Mouse (Mus musculus): ENCODE measurements around the gene Platr17. TPM values are rescaled to one million over a fixed set of nuclear protein-coding genes. Genes with fewer than 3 reads are reported as not detected.
"Not testable (repeated sequence)": the region's sequence is repeated elsewhere in the genome, so short reads cannot be mapped to it uniquely, and the experiment has no call there.

Gene Platr17
- total and polyA plus RNA-seq, 3 experiments = not detected

DNA sequence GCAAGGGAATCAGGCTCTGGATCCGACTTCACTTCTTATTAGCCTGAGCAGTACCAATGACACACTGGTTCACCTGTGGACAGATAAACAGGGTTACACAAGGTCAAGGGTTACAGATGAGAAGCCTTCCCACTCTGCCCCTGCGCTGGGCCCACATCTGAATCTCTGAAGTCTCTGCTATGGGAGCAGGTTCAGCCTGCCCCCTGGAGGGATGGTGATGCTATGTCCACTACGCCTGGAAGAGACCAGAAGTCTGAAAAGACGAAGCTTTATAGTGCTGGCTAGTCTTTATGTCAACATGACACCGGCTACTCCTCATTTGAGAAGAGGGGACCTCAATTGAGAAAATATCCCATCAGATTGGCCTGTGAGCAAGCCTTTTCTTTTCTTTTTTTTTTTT lies 29.1 kb upstream of the Platr17 start:
- dilution Hi-C loops (cut with MboI; ENCODE audit: extremely low pct_ligation_motif_present, extremely low pct_unique_long_range_greater_than_20kb, low sequenced_read_pairs); H3K9ac ChIP-seq (ENCODE audit: insufficient read depth, low read depth); H3K9me3 ChIP-seq (replicated peaks; ENCODE audit: low read length); H3K4me3 ChIP-seq (replicated peaks in 1 of 3; ENCODE audit: low read depth in 2 of 3, low read length in 2 of 3, poor library complexity in 1 of 3); in situ Hi-C loops (cut with MboI; ENCODE audit: low pct_ligation_motif_present, low pct_unique_long_range_greater_than_20kb, low sequenced_read_pairs); H3K4me1 ChIP-seq (ENCODE audit: control insufficient read depth in 1 of 2, insufficient read depth in 2 of 2); H3K79me2 ChIP-seq (replicated peaks; ENCODE audit: control insufficient read depth, extremely low read depth, insufficient read depth, poor library complexity, severe bottlenecking); H3K4me2 ChIP-seq (ENCODE audit: insufficient read depth, low read depth, poor library complexity, severe bottlenecking); H3K27me3 ChIP-seq (replicated peaks); H3K27ac ChIP-seq (ENCODE audit: insufficient read depth, low read depth): not testable (repeated sequence)
- TF ChIP-seq RAD21 (IDR thresholded peaks at IDR 0.05; ENCODE audit: low read depth, low read length) (peak; percentile 10), CTCF (conservative IDR thresholded peaks at IDR 0.05 in 1 of 2, IDR thresholded peaks at IDR 0.05 in 1 of 2; ENCODE audit: low read depth in 2 of 2, low read length in 2 of 2) (peak in 1 of 2 experiments; percentile 43; a peak in 2 of 4 replicates), ZNF384 (IDR thresholded peaks at IDR 0.05; ENCODE audit: low read depth, low read length) (0 out of 2 replicates have a peak, but pooled peaks have one; percentile 28)
- peaks cover 28 to 38% of the 10 kb centered on the region in 2 experiments for H3K36me3 ChIP-seq (replicated peaks in 1 of 2; ENCODE audit: control insufficient read depth in 1 of 2, insufficient read depth in 1 of 2, low read length in 1 of 2)
- peak; percentile 23 for DNase-seq (ENCODE audit: extremely low read depth)

DNA sequence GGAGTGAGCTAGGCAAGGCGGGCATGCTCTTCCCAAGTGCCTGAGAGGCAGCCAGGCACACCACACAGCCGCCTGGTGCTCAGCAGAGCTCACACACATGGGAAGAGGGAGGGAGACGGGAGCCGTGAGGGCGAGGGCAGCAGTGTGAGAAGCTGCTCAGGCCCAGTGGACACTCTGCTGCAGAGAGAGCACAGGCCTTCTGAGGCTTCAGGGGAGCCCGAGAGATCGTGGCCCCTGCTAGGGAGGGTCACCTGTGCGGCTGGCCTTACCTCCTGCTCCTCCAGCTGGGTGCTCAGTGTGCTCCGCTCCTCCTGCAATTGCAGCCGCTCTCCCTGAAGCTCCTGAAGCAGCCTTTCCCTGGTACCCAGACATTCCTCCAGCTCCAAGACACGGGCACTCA lies 20.6 kb upstream of the Platr17 start:
- peaks cover 23% of the 10 kb centered on the region for H3K79me2 ChIP-seq (replicated peaks; ENCODE audit: control insufficient read depth, extremely low read depth, insufficient read depth, poor library complexity, severe bottlenecking)
- in situ Hi-C loops (cut with MboI; ENCODE audit: low pct_ligation_motif_present, low pct_unique_long_range_greater_than_20kb, low sequenced_read_pairs); dilution Hi-C loops (cut with MboI; ENCODE audit: extremely low pct_ligation_motif_present, extremely low pct_unique_long_range_greater_than_20kb, low sequenced_read_pairs); H3K27ac ChIP-seq (ENCODE audit: insufficient read depth, low read depth); H3K9ac ChIP-seq (ENCODE audit: insufficient read depth, low read depth); H3K4me2 ChIP-seq (ENCODE audit: insufficient read depth, low read depth, poor library complexity, severe bottlenecking); DNase-seq (ENCODE audit: extremely low read depth); H3K27me3 ChIP-seq (replicated peaks); H3K9me3 ChIP-seq (replicated peaks; ENCODE audit: low read length); H3K4me3 ChIP-seq (replicated peaks in 1 of 3; ENCODE audit: low read depth in 2 of 3, low read length in 2 of 3, poor library complexity in 1 of 3): not testable (repeated sequence)
- H3K36me3 ChIP-seq (replicated peaks in 1 of 2; ENCODE audit: control insufficient read depth in 1 of 2, insufficient read depth in 1 of 2, low read length in 1 of 2) = peaks cover 34 to 36% of the 10 kb centered on the region in 2 experiments
- peaks cover 0 to 11% of the 10 kb centered on the region in 2 experiments; a peak in 1 of 4 replicates for H3K4me1 ChIP-seq (ENCODE audit: control insufficient read depth in 1 of 2, insufficient read depth in 2 of 2)

DNA sequence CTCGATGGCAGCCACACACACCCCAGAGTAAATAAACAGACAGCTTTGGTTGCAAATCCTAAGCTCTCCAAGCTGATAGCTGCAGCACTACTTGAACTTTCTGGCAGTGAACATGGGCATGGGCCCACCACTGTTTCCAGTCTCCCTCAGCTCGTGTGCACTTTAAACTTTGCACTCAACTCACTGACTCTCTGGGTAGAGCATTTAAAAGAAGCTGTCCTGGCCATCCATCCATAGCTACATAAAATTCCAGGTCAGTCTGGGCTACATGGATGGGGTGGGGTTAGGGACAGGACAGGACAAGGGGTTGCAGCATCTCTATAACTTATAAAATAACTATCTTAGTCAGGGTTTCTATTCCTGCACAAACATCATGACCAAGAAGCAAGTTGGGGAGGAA lies 17.1 kb upstream of the Platr17 start:
- H3K4me2 ChIP-seq (ENCODE audit: insufficient read depth, low read depth, poor library complexity, severe bottlenecking); H3K9me3 ChIP-seq (replicated peaks; ENCODE audit: low read length); H3K27ac ChIP-seq (ENCODE audit: insufficient read depth, low read depth); H3K9ac ChIP-seq (ENCODE audit: insufficient read depth, low read depth); in situ Hi-C loops (cut with MboI; ENCODE audit: low pct_ligation_motif_present, low pct_unique_long_range_greater_than_20kb, low sequenced_read_pairs); DNase-seq (ENCODE audit: extremely low read depth); dilution Hi-C loops (cut with MboI; ENCODE audit: extremely low pct_ligation_motif_present, extremely low pct_unique_long_range_greater_than_20kb, low sequenced_read_pairs); H3K4me3 ChIP-seq (replicated peaks in 1 of 3; ENCODE audit: low read depth in 2 of 3, low read length in 2 of 3, poor library complexity in 1 of 3); H3K27me3 ChIP-seq (replicated peaks): not testable (repeated sequence)
- Histone ChIP-seq H3K79me2 (replicated peaks; ENCODE audit: control insufficient read depth, extremely low read depth, insufficient read depth, poor library complexity, severe bottlenecking) (peaks cover 27% of the 10 kb centered on the region), H3K36me3 (replicated peaks in 1 of 2; ENCODE audit: control insufficient read depth in 1 of 2, insufficient read depth in 1 of 2, low read length in 1 of 2) (peaks cover 11 to 15% of the 10 kb centered on the region in 2 experiments), H3K4me1 (ENCODE audit: control insufficient read depth in 1 of 2, insufficient read depth in 2 of 2) (peaks cover 0 to 11% of the 10 kb centered on the region in 2 experiments; a peak in 1 of 4 replicates)

DNA sequence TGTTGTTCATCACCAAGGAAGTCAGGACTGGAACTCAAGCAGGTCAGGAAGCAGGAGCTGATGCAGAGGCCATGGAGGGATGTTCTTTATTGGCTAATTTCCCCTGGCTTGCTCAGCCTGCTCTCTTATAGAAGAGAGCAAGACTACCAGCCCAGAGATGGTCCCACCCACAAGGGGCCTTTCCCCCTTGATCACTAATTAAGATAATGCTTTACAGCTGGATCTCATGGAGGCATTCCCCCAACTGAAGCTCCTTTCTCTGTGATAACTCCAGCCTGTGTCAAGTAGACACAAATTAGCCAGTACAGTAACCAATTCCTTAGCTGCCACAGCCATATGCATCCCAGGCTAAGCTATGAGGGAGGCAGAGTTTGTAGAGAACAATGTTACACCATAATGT lies 16.7 kb upstream of the Platr17 start:
- Histone ChIP-seq H3K4me1 (ENCODE audit: control insufficient read depth in 1 of 2, insufficient read depth in 2 of 2) (peaks cover 0 to 11% of the 10 kb centered on the region in 2 experiments; a peak in 1 of 4 replicates), H3K9ac (ENCODE audit: insufficient read depth, low read depth) (peak overlapping the region; percentile 14; the same call in 1 of the 2 replicates), H3K79me2 (replicated peaks; ENCODE audit: control insufficient read depth, extremely low read depth, insufficient read depth, poor library complexity, severe bottlenecking) (peaks cover 27% of the 10 kb centered on the region), H3K36me3 (replicated peaks in 1 of 2; ENCODE audit: control insufficient read depth in 1 of 2, insufficient read depth in 1 of 2, low read length in 1 of 2) (peaks cover 9 to 14% of the 10 kb centered on the region in 2 experiments)
- in situ Hi-C loops (cut with MboI; ENCODE audit: low pct_ligation_motif_present, low pct_unique_long_range_greater_than_20kb, low sequenced_read_pairs); H3K27me3 ChIP-seq (replicated peaks); DNase-seq (ENCODE audit: extremely low read depth); H3K4me3 ChIP-seq (replicated peaks in 1 of 3; ENCODE audit: low read depth in 2 of 3, low read length in 2 of 3, poor library complexity in 1 of 3); dilution Hi-C loops (cut with MboI; ENCODE audit: extremely low pct_ligation_motif_present, extremely low pct_unique_long_range_greater_than_20kb, low sequenced_read_pairs); H3K4me2 ChIP-seq (ENCODE audit: insufficient read depth, low read depth, poor library complexity, severe bottlenecking); H3K9me3 ChIP-seq (replicated peaks; ENCODE audit: low read length); H3K27ac ChIP-seq (ENCODE audit: insufficient read depth, low read depth): not testable (repeated sequence)

DNA sequence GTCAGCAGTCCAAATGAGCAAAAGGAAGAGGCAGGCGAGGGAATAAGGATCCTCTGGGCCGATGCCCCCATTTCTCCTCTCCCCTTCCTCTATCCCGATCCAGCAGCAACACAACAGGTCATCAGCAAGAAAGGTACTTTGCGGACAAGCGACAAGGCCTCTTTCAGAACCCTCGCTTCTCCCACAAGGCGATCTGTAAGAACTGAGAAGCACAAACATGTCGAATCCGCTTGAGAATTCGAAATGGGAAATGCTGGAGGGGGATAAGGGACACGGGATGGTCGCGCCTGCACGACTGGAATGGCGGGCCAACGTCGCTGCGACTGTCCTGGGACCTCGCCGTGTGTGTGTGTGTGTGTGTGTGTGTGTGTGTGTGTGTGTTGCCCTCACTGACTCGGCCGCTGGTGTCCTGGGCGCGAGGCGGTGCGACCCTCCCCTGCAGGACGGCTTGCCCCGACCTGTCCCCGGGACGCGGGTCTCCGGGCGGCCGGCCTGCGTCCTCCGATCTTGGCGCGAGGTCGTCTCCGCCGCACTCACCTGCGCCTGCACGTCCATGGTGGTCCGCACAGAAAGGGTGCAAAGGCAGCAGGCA lies 14.9 kb upstream of the Platr17 start:
- peak overlapping the region; percentile 56; the same call in 1 of the 2 replicates for H3K27ac ChIP-seq (ENCODE audit: insufficient read depth, low read depth)
- H3K4me3 ChIP-seq (replicated peaks in 1 of 3; ENCODE audit: low read depth in 2 of 3, low read length in 2 of 3, poor library complexity in 1 of 3) = peak overlapping the region; percentile 73 to 95 (median 73)
- H3K9me3 ChIP-seq (replicated peaks; ENCODE audit: low read length); DNase-seq (ENCODE audit: extremely low read depth); in situ Hi-C loops (cut with MboI; ENCODE audit: low pct_ligation_motif_present, low pct_unique_long_range_greater_than_20kb, low sequenced_read_pairs); dilution Hi-C loops (cut with MboI; ENCODE audit: extremely low pct_ligation_motif_present, extremely low pct_unique_long_range_greater_than_20kb, low sequenced_read_pairs); H3K27me3 ChIP-seq (replicated peaks): not testable (repeated sequence)
- peak overlapping the region; percentile 73 for H3K9ac ChIP-seq (ENCODE audit: insufficient read depth, low read depth)
- H3K4me2 ChIP-seq (ENCODE audit: insufficient read depth, low read depth, poor library complexity, severe bottlenecking) = peak overlapping the region; percentile 50
- peaks cover 27% of the 10 kb centered on the region for H3K79me2 ChIP-seq (replicated peaks; ENCODE audit: control insufficient read depth, extremely low read depth, insufficient read depth, poor library complexity, severe bottlenecking)
- H3K4me1 ChIP-seq (ENCODE audit: control insufficient read depth in 1 of 2, insufficient read depth in 2 of 2) = peaks cover 0 to 11% of the 10 kb centered on the region in 2 experiments; a peak in 1 of 4 replicates
- H3K36me3 ChIP-seq (replicated peaks in 1 of 2; ENCODE audit: control insufficient read depth in 1 of 2, insufficient read depth in 1 of 2, low read length in 1 of 2) = peaks cover 7 to 12% of the 10 kb centered on the region in 2 experiments

Measured in CH12.LX (cell line).